Mouse (Mus musculus) right cerebral cortex, postnatal 14 days (tissue): ENCODE measurements around the gene AA467197.

ENCODE experiments used
- DNase-seq: peaks from one replicate; pipeline ENCODE4 v3.0.0; 2022

Gene AA467197

DNA sequence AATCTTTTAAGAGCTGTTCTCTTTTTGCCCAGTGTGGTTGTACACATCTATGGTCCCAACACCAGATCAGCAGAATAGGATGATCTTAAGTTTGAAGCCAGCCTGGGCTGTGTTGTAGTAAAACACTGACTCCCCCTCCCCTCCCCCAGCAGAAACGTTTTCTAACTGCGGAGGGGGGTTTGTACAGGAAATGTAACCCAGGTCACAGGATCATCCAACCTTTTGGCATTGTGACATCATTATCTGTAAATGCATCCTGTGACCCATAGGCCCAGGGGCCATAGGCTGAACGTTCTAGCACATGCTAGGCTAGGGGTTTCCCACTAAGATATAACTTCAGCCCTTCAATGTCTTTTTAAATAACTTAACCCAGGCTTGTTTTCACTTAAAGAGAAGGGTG lies at the start of gene AA467197:
AA467197 (plus strand) TSS at position 301 of the 400 bp plus-strand sequence.
- DNase-seq = no peak

DNA sequence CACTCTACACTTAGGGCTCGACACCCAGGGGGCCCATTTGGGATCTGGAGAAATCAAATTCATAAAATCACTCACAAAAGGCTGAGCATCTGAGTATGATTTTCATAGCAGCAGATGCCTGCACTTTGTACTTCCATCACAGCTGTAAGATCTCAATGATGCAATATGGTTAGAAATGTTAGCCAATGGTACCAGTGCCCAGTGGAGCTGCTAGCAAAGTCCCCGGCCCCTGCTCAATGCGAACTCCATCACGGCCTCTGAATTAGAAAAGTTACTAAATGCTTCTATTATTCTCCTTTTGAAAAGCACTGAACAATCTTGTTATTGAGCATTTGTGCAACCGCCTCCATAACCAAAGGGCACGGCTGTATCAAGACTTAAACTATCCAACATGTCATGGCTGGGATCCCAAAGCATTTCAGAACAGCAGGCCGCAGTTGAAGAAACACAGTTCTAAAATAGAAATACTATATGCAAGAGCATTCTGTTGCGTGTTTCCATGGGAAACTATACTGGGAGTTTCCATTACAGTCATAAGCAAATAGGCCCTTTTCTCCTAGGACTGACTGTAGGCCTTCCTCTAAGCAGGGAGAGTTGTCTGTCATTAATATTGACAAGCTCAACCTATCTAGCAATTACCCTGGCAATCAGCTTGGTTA lies 48.8 kb upstream of the AA467197 start:
- no peak for DNase-seq

DNA sequence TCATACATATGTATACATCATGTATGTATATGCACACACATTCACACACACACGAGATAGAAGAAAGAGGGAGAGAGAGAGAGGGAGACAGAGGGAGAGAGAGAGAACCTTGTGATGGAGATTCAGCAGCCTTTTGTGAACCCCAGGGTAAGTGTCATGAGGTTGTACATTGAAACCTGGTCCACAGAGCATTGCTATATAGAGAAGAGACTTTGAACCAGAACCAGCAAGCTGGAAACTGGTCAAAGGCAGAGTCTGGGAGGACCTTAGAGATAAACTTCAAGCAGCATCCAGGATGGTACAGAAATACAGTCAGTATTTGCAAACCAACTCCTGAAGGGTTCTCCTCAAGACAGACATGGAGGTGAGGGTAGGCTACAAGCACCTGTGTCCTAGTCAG lies 46.4 kb upstream of the AA467197 start:
- DNase-seq = no peak

DNA sequence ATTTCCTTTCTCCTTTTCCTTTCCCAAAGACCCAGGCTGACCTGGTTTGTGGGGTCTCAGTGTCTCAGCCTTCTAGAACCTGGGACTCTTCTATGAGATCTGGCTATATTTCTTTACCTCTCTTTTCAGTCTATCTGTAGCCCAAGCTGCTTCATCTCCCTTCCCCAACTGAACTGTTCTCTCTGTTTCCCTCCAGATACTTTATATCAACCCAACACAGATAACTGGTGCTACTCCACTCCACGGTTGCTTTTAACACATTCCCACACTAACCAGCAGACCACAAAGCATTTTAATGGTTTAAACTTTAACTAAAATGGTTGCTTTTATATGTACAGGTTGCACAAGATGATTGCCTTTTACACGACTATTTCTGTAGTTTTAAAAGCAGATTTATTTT lies 45.6 kb upstream of the AA467197 start:
- no peak for DNase-seq

DNA sequence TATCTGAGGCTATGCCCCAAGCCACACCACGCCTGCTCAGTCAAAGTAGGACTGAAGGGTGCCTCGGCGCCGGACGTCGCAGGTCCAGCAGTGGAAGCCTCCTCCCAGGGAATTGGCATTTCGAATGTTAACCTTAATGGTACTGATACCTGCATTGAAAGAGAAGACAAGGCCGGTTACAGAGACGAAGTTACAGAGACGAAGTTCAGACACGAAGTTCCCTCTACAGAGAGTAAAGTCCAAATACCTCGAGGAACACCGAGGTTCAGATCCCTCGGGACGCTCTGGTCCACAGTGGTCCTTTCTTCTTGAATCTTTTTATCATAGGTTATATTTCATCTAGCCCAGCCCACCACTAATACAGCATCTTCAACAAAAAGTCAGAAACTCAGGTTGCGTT lies 41.3 kb upstream of the AA467197 start:
- no peak for DNase-seq

DNA sequence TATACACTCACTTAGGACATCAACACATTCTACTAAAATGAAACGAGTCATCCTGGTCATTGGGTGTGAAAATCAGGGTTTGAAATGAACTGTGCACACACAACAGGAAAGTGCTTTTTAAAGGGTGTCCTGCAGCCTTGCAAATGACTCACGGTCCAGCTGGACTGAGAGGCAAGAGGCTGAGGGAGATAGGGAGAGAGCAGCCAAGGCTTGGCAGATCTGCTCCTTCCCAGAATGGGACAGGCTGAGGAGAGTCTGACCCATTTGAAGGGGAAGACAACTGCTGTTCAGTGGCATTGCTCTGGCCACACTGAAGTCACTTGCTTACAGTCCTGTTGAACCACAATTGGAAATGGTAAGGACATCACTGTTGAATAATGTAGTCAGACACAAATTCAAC lies 37.0 kb upstream of the AA467197 start:
- no peak for DNase-seq

DNA sequence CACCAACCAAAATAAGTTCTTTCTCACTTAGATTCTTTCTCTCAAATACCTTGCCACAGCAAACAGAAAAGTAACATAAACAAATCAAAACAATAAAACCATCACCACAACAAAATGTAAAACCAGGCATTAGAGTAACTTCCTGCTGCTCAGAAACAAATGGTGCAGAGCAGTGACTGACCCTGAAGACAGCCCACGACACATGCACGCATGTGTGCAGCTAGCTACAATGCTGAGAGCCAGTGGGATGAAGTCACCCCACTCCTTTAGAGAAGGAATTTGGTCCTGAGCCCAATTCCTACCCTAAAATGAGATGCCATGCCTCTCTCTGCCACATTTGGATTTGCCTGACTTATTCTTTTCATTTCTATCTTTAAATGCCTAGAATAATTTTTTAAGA lies 35.4 kb upstream of the AA467197 start:
- DNase-seq = no peak

DNA sequence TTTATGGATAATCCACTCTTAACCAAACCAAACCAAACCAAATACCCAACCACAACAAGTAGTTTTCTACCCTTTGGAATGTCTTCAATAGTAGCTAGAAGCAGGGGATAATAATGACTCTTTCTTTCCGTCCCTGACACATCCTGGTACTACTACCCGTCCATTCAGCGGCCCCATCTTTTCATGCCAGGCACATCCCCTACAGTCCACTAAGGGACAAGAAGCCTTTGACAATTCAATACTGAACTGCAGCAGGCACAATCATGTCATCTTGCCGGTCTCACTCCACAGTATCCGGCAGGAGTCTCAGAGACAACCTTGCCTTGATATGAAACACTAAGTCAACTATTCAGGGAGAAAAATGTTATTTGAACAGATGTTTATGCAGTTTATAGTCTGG lies 31.0 kb upstream of the AA467197 start:
- no peak for DNase-seq

DNA sequence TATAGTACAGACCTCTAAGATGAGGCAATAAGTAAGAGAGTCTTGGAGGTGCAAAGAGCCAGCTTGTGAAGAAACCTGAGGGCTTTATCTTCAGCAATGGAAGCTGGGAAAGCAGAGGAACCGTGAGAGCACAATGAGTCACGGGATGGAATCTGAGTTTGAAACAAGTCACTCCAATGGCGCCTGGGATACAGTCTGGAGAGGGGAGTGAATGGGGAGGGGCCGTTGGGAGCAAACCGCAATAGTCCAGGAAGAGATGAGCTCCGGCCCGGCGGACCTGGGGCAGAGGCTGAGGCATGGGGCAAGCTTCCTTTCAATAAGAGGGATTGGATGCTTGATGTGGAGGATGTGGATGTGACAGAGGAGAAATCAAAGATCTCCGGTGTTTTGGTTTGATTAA lies 28.0 kb upstream of the AA467197 start:
- no peak for DNase-seq

DNA sequence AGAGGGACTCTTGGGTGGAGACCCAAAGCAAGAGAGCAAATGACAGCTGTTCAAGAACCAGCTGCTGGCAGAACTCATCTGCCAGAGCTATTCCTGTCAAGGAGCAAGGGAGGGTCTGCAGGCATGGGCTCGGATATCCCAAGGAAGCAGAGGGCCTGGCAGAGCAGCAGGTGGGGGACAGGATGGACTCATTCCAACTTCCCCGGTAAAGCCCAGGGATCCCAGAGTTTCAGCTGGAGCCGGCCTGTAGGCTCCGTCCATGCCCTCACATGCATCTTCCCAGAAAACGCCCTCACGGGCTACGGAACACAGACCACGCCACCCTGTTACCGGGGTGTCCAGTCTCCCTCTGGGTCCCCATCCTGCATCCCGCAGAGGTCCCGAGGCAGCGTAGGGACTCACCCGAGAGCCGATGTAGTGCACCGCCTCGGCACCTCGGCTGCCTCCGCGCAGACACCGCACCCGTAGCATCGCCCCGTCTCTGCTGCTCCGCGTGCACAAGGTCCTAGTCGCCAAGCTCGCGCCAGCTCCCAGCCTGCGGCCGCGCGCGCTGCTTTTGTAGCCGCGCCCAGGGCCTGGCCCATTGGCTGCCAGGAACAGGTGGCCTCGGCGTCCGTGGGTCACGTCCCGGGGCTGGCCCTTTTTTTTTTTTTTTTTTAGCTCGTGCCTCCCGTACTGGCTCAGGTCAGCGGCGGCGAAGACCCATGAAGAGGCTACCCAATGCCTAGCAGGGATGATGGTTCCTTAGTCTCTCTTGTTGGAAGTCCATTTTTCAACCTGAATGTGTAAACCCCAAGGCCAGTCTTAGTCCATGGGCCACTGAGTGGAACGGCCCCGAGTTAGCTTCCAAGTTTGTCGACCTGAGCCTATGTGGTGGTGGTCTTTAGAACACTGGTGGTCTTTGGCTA lies 25.8 kb upstream of the AA467197 start, which contains the start of gene Gatm:
Gatm (minus strand) TSS at position 558 of the 908 bp plus-strand sequence.
- DNase-seq = peak; percentile 81

DNA sequence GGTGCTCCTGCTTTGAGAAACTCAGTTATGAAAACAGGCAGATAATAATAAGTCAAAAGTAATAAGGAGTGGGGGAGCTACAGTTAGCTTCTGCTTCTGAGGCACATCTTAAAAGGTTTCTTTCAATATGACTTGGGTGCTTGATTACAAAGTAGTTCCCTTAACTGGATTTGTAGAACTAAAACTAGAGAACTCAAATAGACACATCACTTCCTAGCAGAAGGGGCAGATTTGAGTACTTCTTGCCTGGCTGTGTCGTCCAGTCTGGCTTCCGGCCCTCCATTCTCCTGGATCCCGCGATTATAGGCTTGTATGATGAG lies 25.2 kb upstream of the AA467197 start:
- no peak for DNase-seq

DNA sequence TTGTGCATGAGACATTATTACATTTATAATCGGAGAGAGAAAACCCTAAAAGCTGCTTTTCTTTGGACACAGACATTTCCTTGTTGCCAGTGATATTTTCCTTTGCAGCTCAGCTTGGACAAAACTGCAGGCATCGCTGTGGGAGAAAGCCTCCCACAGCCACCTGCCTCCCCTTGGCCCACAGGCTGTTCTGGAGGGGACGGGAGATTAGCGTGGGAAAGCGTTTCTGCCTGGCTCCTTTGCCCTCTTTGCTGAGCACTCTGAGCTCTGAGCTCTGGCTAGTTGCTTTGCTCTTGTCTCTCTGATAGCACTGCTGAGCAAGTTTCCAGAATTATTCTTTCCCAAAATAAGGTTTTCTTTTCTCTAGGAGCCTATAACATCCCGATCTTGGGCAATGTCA lies 20.5 kb upstream of the AA467197 start:
- DNase-seq = no peak

DNA sequence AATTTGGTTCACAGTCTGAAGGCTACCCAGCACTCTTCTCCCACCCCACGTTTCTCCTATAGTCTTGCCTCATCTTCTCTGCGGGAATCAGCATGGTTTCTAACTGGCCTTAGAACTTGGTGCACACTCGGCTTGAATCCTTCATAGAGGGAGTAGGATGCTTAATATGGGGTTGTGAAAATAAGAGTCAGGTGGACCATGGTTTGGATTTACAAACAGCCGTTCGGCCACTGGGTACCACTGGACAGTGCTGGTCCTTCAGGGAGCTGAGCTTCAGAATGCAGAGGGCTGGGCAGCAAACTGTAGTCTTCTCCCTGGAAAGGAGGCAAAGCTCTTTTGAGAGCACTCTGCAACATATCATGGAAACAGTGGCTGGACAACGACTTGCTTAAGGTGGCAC lies 19.0 kb upstream of the AA467197 start:
- no peak for DNase-seq

DNA sequence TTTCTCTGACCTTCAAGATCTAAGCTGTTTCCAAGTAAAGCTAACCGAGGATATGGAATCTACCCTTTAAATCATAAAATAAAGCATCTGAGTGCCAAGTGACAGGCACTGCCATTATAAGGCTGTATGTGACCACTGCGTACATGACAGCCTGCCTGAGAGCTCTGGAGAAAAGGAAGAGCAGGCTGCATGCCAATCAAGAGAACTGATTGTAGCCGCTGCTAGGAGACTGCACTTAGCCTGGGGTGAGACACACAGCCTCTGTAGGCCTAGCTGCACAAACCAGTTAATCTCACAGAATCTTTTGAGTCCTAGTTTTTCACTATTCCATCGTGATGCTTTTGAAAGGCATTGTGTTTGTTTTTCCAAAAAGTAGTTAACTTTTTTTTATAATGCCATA lies 18.1 kb upstream of the AA467197 start:
- no peak for DNase-seq

DNA sequence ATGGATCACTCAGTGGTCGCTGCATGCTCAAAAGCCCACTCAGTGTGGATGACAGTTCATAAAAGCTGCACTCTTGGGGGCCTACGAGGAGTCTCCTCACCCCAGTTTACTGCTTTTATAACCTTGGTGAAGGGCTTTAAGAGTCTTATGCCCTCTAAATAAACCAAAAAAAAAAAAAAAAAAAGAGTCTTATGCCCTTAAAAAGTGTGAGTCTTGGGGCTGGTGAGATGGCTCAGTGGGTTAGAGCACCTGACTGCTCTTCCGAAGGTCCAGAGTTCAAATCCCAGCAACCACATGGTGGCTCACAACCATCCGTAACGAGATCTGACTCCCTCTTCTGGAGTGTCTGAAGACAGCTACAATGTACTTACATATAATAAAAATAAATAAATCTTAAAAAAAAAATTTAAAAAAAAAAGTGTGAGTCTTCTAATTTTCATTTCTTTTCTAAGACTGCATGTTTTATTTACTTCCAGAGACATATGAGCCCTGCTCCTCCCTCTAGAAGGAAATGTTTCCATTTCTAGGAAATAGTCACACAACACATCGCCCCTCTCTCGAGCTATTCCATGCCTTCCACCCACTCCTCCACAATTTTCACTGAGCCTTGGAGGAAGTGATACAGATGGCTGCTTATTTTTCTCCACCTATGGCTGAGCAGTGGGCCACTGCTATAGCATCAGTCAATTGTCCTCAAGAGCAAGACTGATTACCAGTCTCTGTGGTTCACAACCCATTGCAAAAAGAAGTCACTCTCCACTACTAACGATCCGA lies 15.3 kb upstream of the AA467197 start:
- no peak for DNase-seq

DNA sequence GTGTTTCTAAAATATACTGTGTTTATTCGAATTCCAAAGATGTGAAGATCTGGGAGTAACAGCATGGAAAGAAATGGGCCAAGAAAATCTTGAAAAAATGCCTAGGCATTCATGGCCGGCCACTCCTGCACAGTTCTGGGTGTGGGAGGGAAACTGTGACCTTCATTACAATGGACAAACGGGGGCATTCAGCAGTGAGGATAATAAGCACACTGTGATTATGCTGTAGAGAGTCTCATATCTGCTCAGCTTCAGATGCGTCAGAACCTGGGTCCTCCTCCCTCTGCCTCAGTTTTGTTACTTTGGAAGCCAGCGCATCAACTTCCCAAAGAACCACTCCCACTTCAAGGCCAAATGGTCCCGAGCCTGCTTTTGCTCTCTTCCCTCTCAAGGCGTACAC lies 10.9 kb upstream of the AA467197 start:
- DNase-seq = no peak

DNA sequence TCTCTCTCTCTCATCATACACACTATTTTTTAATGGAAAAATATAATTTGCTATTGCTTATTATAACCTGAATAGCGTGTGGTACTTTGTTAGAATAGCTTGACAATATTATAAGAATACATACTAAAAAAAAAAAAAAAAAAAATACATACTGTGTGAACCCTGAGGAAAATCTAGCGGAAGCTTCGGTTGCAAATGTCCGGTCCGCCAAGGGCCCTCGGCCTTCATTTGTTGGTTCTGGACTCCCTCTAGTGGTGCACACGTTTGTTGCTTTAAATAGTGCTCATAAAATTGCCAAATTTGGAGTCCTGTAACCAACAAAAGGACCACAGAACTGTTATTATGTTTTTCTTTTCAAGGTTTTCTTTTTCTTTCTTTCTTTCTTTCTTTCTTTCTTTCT lies 7.8 kb upstream of the AA467197 start:
- DNase-seq = peak; percentile 74

DNA sequence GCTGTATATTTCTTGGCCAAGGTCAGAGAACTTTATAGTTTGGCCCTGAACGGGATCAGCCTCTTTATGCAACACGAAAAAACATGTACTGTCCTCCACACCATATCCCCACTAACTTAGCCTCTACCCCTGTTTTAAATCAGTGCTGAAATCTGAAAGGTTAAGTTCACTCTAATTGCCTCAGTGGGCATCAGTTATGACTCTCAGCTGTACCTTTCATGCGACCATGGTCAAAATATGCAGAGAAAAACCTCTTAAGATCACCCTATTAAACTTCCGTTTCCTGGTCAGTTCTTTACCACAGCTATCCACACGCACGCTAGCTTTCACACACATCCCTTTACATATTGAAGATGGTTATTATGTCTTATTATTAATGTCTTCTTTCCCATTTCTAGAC lies 6.9 kb upstream of the AA467197 start:
- no peak for DNase-seq

DNA sequence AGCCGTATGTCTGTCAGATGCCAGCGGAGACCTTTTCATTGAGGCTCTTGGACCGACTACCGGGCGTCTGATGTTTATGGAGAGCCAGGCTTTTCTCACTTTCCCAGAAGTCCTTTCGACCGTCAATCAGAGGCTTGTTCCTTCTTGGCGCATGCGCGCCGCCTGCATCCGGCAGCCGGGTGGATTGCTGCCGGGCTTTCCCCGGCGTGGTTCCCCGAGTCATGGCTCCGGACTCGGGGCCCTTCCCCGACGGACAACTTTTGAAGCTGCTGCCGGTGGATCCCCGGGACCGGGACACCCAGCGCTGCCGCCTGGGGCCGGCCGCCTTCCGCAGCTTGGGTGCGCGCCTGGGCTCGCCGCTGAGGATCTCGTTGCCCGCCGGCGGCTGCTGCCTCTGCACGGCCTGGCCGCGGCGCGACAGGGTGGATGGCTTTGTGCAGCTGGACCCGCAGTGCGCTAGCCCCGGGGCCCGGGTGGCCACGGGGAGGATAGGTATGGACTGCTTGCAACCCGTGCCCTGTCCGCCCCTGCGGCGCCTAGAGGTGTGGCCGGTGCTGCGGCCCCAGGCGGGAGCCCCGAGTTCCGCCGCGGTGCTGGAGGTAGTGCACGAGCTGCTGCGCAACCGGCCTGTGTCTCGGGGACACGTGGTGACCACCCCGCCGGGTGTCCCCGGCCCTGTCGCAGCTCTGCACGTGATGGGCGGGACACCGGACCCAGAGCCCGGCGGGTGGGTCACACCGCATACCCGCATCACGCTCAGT lies 6.1 kb upstream of the AA467197 start:
- DNase-seq = peak; percentile 84

DNA sequence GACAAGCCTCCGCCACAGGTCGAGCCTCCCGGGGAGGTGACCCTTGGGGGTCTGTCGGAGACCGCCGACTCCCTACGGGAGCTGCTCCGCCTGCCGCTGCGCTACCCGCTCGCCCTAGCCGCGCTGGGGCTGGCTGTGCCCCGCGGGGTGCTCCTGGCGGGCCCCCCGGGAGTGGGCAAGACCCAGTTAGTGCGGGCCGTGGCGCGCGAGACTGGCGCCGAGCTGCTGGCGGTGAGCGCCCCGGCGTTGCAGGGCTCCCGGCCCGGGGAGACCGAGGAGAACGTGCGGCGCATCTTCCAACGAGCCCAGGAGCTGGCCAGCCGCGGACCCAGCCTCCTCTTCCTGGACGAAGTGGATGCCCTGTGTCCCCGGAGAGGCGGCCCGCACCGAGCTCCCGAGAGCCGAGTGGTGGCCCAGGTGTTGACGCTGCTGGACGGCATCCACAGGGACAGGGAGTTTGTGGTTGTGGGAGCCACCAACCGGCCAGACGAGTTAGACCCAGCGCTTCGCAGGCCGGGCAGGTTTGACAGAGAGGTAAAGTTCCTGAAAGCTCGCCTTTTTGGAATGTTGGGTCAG lies 5.5 kb upstream of the AA467197 start:
- peak; percentile 21 for DNase-seq

DNA sequence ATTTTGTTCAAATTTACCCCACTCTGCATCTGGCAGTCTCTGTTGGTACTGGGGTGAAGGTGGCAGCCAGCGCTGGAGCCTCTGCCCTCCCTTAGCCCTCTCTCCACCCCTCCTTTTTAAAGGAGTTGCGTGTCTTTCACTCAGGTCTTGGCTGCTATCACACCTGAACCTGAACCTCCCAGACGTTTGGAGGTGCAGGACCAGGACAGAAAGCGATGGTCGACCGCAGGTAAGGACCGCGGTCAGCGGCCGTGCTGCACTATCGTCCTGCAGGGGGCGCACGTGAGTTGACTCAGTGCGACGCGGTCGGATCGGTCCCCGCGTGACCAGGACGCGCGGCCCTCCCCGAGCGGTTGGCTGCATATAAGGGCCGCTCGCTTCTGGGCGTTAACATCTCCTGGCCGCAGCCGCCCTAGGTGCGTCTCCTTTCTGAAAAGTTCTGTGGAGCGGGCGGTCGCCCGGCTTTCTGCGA lies 776 bp downstream of the AA467197 start:
- peak; percentile 76 for DNase-seq

DNA sequence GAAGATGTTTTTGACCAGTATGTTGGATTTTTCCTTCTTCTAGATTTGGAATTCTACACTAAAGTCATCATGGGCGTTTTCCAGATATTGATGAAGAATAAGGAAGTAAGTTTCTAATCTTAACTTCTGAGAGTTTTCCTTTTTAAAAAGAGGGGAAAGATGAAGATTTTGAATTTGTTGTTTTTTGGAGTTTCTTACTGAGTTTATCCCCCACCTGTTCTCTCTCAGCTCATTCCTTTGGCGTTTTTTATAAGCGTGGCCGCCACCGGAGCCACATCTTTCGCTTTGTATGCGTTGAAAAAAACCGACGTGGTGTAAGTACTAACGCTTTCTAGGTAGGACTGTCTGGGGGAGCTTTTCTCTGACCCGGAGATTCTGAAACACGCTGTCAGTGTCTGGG lies 1.2 kb downstream of the AA467197 start:
- no peak for DNase-seq
